15 mouse cellular contexts compared by ENCODE assay signal in genomic region chr16:50697722-50698121, GRCm38 (mm10).
DNase-seq lines count a peak whose midpoint lies in the region; TF ChIP-seq lines count a peak whose summit lies in the region.
"Had no signal": no experiment of that assay in that cellular context is flagged by ENCODE, and none has a peak within 500 bp of the region (broad histone marks: within the 10 kb centered on the region; RNA-seq: fewer than 3 reads in every experiment).

No protein-coding gene starts in this region.

- dilution Hi-C loops in CH12.LX (cut with MboI; ENCODE audit: extremely low pct_ligation_motif_present, extremely low pct_unique_long_range_greater_than_20kb, low sequenced_read_pairs), result no loop called here

- no peak for TF ChIP-seq EP300 in CH12.LX (IDR thresholded peaks at IDR 0.05; ENCODE audit: low read length)

- no peak; a peak in 1 of 4 replicates for TF ChIP-seq CTCF in CH12.LX (conservative IDR thresholded peaks at IDR 0.05 in 1 of 2, IDR thresholded peaks at IDR 0.05 in 1 of 2; ENCODE audit: low read depth in 2 of 2, low read length in 2 of 2)

- H3K4me3 ChIP-seq in CH12.LX (replicated peaks in 1 of 3; ENCODE audit: low read depth in 2 of 3, low read length in 2 of 3, poor library complexity in 1 of 3), result no peak overlapping the region

- no peak overlapping the region for H3K4me2 ChIP-seq in CH12.LX (ENCODE audit: insufficient read depth, low read depth, poor library complexity, severe bottlenecking)

- DNase-seq in CH12.LX (ENCODE audit: extremely low read depth), result no peak
- no peak for DNase-seq in B cell, adult 2 months
- DNase-seq: adrenal gland, adult 2 months; adrenal gland, adult 8-10 months; adrenal gland, postnatal 10 days; adrenal gland, postnatal 14 days; adrenal gland, postnatal 25 days; adrenal gland, postnatal 36 days; cerebellum, adult 11 months; cerebellum, adult 11-12 months; cerebellum, adult 18-20 months; cerebellum, adult 2 months; cerebellum, adult 8-10 months; cerebellum, adult 9-10 months had no signal

- in situ Hi-C loops in CH12.LX (cut with MboI; ENCODE audit: low pct_ligation_motif_present, low pct_unique_long_range_greater_than_20kb, low sequenced_read_pairs), result no loop called here

- peaks cover 13 to 40% of the 10 kb centered on the region in 2 experiments for H3K4me1 ChIP-seq in CH12.LX (ENCODE audit: control insufficient read depth in 1 of 2, insufficient read depth in 2 of 2)

- peaks cover 7% of the 10 kb centered on the region for H3K9me3 ChIP-seq in CH12.LX (replicated peaks; ENCODE audit: low read length)
- H3K9me3 ChIP-seq: G1E had no signal

- no peaks in the 10 kb centered on the region for H3K79me2 ChIP-seq in CH12.LX (replicated peaks; ENCODE audit: control insufficient read depth, extremely low read depth, insufficient read depth, poor library complexity, severe bottlenecking)

- H3K27me3 ChIP-seq in CH12.LX (replicated peaks), result no peaks in the 10 kb centered on the region

- no peak for TF ChIP-seq POLR2A in CH12.LX (IDR thresholded peaks at IDR 0.05; ENCODE audit: low read depth, low read length)

- no peak overlapping the region for H3K27ac ChIP-seq in CH12.LX (ENCODE audit: insufficient read depth, low read depth)

- TF ChIP-seq RAD21 in CH12.LX (IDR thresholded peaks at IDR 0.05; ENCODE audit: low read depth, low read length), result no peak; the same call in 1 of the 2 replicates

- H3K9ac ChIP-seq in CH12.LX (ENCODE audit: insufficient read depth, low read depth), result no peak overlapping the region

- H3K36me3 ChIP-seq in CH12.LX (replicated peaks in 1 of 2; ENCODE audit: control insufficient read depth in 1 of 2, insufficient read depth in 1 of 2, low read length in 1 of 2), result no peaks in the 10 kb centered on the region
- H3K36me3 ChIP-seq: G1E had no signal

TF ChIP-seq in CH12.LX, 34 proteins besides CTCF, POLR2A, EP300 and RAD21:
- TF ChIP-seq MAZ (IDR thresholded peaks at IDR 0.05; ENCODE audit: low read depth, low read length), result no peak
- TF ChIP-seq ZNF384 (IDR thresholded peaks at IDR 0.05; ENCODE audit: low read depth, low read length), result peak; percentile 91
- TF ChIP-seq PAX5 (IDR thresholded peaks at IDR 0.05; ENCODE audit: low read length), result no peak
TF ChIP-seq in CH12.LX: peak in this region for 1.
